Mouse (Mus musculus) limb, embryonic 12.5 days (tissue): Measurements from ENCODE around the gene Mllt6. TPM values are rescaled to one million over a fixed set of nuclear protein-coding genes. Genes with fewer than 3 reads are reported as not detected.
"Not testable (repeated sequence)": the region's sequence is repeated elsewhere in the genome, so short reads cannot be mapped to it uniquely, and the experiment has no call there.

Experiments
- ATAC-seq: fragments of 200-750 bp; cut with Nextera tagmentation; 2 replicates; pipeline ENCODE4 v1.8.0; 2017; ENCODE audit warnings: low read depth, moderate TSS enrichment; ENCODE audit not compliant: insufficient number of reproducible peaks, insufficient read depth, low FRiP score, low TSS enrichment
- H3K27ac ChIP-seq: fragments of 300-500 bp; sonication (generic); 2 replicates; pipeline ENCODE4 v1.5.1; 2016; ENCODE audit warnings: mild to moderate bottlenecking, moderate library complexity
- H3K27me3 ChIP-seq: fragments of 300-500 bp; sonication (generic); 2 replicates; pipeline ENCODE4 v1.6.1; 2016; ENCODE audit warnings: mild to moderate bottlenecking, moderate library complexity
- H3K36me3 ChIP-seq: fragments of 300-500 bp; sonication (generic); 2 replicates; pipeline ENCODE4 v1.6.1; 2016; ENCODE audit warnings: mild to moderate bottlenecking, moderate library complexity
- H3K4me1 ChIP-seq: fragments of 300-500 bp; sonication (generic); replicated peaks from 2 replicates; pipeline ENCODE4 v1.6.1; 2016
- H3K4me2 ChIP-seq: fragments of 300-500 bp; sonication (generic); 2 replicates; pipeline ENCODE4 v1.6.1; 2016; ENCODE audit warnings: mild to moderate bottlenecking, moderate library complexity
- H3K4me3 ChIP-seq: fragments of 300-500 bp; sonication (generic); replicated peaks from 2 replicates; pipeline ENCODE4 v1.5.1; 2016; ENCODE audit warnings: mild to moderate bottlenecking
- H3K9ac ChIP-seq: fragments of 300-500 bp; sonication (generic); replicated peaks from 2 replicates; pipeline ENCODE4 v1.6.1; 2016; ENCODE audit warnings: mild to moderate bottlenecking, moderate library complexity
- H3K9me3 ChIP-seq: fragments of 300-500 bp; sonication (generic); 2 replicates; pipeline ENCODE4 v1.6.1; 2016; ENCODE audit warnings: mild to moderate bottlenecking, moderate library complexity
- WGBS: fragments of 180-500 bp; shearing (Covaris S2); methylation state at CpG from one replicate; pipeline ENCODE4 v1.1.7; 2016; 5-methylcytosine and 5-hydroxymethylcytosine counted together
- polyA plus RNA-seq: library from polyadenylated mRNA; unstranded; fragments of >200 nt; fragmentation: Nextera tagmentation; extraction: Ambion mirVana; gene quantifications from 2 replicates; pipeline ENCODE4 v1.2.1, GENCODE M21; 2016

Mllt6 gene
- polyA plus RNA-seq, 1 experiment from 2014 or later: 2.9 TPM

DNA sequence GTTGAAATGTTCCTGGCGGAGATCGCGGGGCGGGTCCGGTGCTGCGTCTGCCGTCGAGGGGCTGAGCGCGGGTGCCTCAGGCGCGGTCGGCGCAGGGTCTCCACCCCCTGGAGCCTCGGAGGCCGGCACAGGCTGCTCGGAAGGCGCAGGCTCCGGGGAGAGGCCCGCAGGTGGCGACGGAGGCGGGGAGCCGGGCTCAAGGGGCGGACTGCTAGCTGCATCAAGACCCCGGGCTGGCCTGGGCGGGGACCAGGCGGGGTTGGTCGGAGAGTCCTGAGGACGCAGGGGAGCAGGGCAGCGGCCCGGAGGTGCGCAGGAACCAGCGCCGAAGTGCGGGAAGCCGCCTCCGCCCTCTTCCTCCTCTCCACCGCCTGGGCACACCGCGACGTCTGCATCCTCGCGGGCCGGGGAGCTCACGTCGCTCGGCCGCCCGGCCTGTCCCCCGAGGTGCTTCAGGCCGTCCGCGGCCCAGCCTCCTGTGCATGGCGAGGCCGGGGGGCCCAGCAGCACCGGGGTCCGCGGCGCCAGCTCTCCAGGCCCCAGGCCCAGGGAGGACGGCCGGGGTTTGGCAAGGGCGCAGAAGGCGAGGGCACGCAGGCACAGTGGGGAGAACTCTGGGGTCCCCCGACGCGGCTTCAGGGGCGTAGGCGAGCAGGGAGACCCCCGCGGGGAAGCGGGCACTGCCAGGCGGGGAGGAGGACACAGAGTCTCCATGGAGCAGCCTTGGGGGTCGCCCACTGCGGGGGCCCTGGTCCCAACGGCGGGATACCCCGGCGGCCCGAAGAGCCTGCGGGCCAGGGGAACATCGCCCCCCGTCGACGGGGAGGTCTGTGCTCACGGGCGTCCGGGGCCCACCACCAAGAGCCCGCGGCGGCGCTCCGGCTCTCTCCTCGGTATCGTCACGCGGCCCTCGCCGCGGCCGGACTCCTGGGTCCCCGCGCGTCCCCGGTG, 34.4 kb upstream of the Mllt6 start:
- Histone ChIP-seq H3K9me3 (no peaks in the 10 kb centered on the region), H3K4me1 (peaks cover 43% of the 10 kb centered on the region), H3K4me3 (peak overlapping the region; percentile 70), H3K27ac (no peak overlapping the region), H3K4me2 (peak overlapping the region; percentile 83), H3K27me3 (peaks cover 80% of the 10 kb centered on the region), H3K9ac (peak overlapping the region; percentile 78), H3K36me3 (no peaks in the 10 kb centered on the region)
- peak; percentile 33; the same call in 1 of the 2 replicates for ATAC-seq
- WGBS: under 1% methylated on average over 100 of the region's 106 CpGs

DNA sequence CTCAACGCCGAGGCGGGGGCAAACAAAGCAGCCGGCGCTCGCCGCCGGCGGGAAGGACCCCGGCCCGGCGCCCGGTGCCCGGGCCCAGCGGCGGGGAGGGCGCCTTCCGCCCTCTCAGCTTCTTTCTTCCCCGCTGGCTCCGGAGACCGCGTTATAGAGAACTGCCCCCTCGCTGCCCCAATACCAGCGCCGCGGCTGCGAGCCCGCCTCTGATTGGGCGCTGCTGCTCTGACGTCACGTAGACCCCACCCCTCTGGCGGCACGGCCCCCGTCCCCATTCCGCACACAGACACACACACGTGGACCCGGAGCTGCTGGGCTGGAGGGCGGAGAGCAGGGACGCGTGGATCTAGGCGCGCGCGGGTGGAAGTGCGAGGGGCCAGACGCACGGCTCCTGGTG, 33.6 kb upstream of the Mllt6 start, which contains the start of gene Epop:
Gene Epop (minus strand): TSS at position 127 of the 400 bp plus-strand sequence.
- peaks cover 74% of the 10 kb centered on the region for H3K27me3 ChIP-seq
- H3K27ac ChIP-seq: no peak within 1 kb of the TSS
- 0% methylated on average over 47 of the region's 47 CpGs for WGBS
- H3K9ac ChIP-seq: peak within 1 kb of the TSS; percentile 78
- H3K9me3 ChIP-seq: no peaks in the 10 kb centered on the region
- no peaks in the 10 kb centered on the region for H3K36me3 ChIP-seq
- peak within 1 kb of the TSS; percentile 70 for H3K4me3 ChIP-seq
- peak within 1 kb of the TSS; percentile 83 for H3K4me2 ChIP-seq
- ATAC-seq: peak; percentile 80
- peaks cover 43% of the 10 kb centered on the region for H3K4me1 ChIP-seq

DNA sequence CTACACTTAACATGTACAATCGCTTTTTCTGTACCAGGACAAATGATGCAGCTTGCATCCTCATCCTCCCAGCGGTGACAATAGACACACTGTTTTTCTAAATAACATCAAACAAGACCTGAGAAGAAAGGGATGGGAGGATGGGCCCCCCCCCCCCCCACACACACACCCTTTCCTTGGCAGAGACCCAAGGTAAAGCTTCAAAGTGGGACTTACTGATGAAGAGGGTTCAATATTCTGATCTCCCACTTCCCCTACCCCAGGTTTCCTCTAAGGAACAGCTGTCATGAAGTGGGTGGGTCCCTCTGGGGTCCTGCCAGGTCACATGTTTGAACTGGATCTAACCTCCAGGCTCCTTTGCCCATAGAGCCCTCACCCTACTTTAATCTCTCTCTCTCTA, 32.2 kb upstream of the Mllt6 start:
- H3K9me3 ChIP-seq: no peaks in the 10 kb centered on the region
- peaks cover 43% of the 10 kb centered on the region for H3K4me1 ChIP-seq
- no peak overlapping the region for H3K4me3 ChIP-seq
- H3K27me3 ChIP-seq: peaks cover 60% of the 10 kb centered on the region
- H3K36me3 ChIP-seq: no peaks in the 10 kb centered on the region
- no peak overlapping the region for H3K27ac ChIP-seq
- no peak overlapping the region for H3K9ac ChIP-seq
- WGBS: 26% methylated on average over 2 of the region's 2 CpGs
- no peak for ATAC-seq
- H3K4me2 ChIP-seq: no peak overlapping the region

- no peaks in the 10 kb centered on the region for H3K9me3 ChIP-seq
- H3K4me2 ChIP-seq: no peak overlapping the region
- ATAC-seq: no peak
- H3K4me3 ChIP-seq: no peak overlapping the region
- 15% methylated on average over 5 of the region's 5 CpGs for WGBS
- H3K36me3 ChIP-seq: no peaks in the 10 kb centered on the region
- no peak overlapping the region for H3K27ac ChIP-seq
- H3K9ac ChIP-seq: no peak overlapping the region
- peaks cover 38% of the 10 kb centered on the region for H3K4me1 ChIP-seq
- peaks cover 55% of the 10 kb centered on the region for H3K27me3 ChIP-seq
Measured at GRCm38 (mm10) chr11:97631500-97631899, 31.7 kb upstream of the Mllt6 start.

DNA sequence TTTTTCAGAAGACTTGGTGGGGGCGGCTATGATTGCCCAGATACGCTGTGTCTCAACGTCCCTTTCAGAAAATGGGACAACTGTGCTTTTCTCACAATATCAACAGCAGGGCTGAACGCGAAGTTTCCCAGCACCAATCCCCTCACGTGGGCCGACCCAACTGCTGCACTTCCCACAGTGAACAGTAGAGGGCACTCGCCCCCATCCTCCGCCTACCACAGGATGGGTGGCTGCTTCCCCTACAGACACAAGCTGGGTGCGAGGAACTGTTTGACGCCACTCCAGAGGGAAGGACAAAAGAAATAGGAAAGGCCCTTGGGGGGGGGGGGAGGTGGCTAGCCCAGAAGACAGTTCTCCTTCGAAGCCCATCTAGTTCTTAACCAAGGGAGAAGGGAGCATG, 31.3 kb upstream of the Mllt6 start:
- H3K27me3 ChIP-seq: peaks cover 51% of the 10 kb centered on the region
- no peak overlapping the region for H3K27ac ChIP-seq
- H3K4me3 ChIP-seq: no peak overlapping the region
- H3K9me3 ChIP-seq: no peaks in the 10 kb centered on the region
- H3K36me3 ChIP-seq: no peaks in the 10 kb centered on the region
- no peak overlapping the region for H3K4me2 ChIP-seq
- 6% methylated on average over 12 of the region's 12 CpGs for WGBS
- no peak for ATAC-seq
- no peak overlapping the region for H3K9ac ChIP-seq
- H3K4me1 ChIP-seq: peaks cover 34% of the 10 kb centered on the region

GRCm38 (mm10) chr11:97632440-97632839, 30.8 kb upstream of the Mllt6 start:
- WGBS: 82% methylated on average over 4 of the region's 4 CpGs

DNA sequence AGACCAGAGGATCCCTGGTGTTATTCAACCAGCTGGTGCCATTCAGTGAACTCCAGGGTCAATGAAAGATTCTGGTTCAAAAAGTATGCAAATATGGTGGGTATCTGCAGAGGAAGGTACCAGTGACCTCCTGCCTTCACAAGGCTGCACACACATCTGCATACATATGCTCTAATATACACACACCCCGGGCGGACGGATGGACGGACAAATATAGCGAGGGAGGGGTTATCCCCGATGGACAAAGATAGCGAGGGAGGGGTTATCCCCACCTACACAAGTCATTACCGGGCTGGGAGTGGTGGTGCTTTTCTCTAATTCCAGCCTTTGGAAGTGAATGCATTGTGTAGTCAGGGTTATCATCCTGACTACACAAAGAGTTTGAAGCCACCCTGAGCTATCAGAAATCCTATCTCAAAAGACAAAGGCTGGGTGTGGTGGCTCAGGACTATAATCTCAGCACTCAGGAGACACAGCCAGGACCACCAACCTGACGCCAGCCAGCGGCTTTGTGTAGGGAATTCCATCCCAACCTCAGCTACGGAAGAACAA, 27.7 kb upstream of the Mllt6 start:
- H3K27ac ChIP-seq: no peak overlapping the region
- no peak overlapping the region for H3K9ac ChIP-seq
- peaks cover 16% of the 10 kb centered on the region for H3K27me3 ChIP-seq
- 0 out of 2 replicates have a peak, but pooled peaks cover 4% of the 10 kb centered on the region for H3K4me1 ChIP-seq
- no peak for ATAC-seq
- no peak overlapping the region for H3K4me3 ChIP-seq
- WGBS: 82% methylated on average over 11 of the region's 11 CpGs
- no peaks in the 10 kb centered on the region for H3K9me3 ChIP-seq
- H3K4me2 ChIP-seq: no peak overlapping the region
- no peaks in the 10 kb centered on the region for H3K36me3 ChIP-seq

More at GRCm38 (mm10) chr11:97632440-97632839, 30.8 kb upstream of the Mllt6 start:
- H3K36me3 ChIP-seq, H3K9ac ChIP-seq, ATAC-seq, H3K27ac ChIP-seq, H3K4me3 ChIP-seq, H3K4me2 ChIP-seq, H3K9me3 ChIP-seq: not testable (repeated sequence)
- H3K4me1 ChIP-seq: peaks cover 29% of the 10 kb centered on the region
- peaks cover 46% of the 10 kb centered on the region for H3K27me3 ChIP-seq

DNA sequence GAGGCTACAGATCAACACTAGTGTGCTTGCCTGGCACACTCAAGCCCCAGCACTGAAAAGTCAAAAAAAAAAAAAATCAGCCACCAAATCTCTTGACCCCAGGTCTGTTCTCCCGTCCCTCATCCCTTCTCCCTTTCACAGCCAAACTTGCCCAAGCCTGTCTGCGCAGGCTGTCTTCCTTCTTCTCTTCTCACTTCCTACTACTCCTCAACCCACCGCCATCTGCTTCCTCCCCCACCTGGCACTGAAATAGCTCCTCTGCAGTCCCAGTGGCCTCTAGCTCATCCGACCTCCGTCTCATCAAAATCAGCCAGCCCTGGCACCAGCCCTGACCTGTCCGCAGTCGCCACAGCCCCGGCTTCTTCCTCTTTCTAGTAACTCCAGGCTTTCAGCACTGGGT, 21.5 kb upstream of the Mllt6 start:
- Histone ChIP-seq H3K4me3 (no peak overlapping the region), H3K27ac (no peak overlapping the region), H3K4me2 (no peak overlapping the region), H3K27me3 (no peaks in the 10 kb centered on the region), H3K4me1 (no peaks in the 10 kb centered on the region), H3K9me3 (no peaks in the 10 kb centered on the region; the same call in 1 of the 2 replicates), H3K36me3 (no peaks in the 10 kb centered on the region), H3K9ac (no peak overlapping the region)
- 58% methylated on average over 8 of the region's 8 CpGs for WGBS
- no peak for ATAC-seq

- Histone ChIP-seq H3K4me2 (no peak overlapping the region), H3K4me3 (no peak overlapping the region), H3K36me3 (no peaks in the 10 kb centered on the region), H3K27me3 (no peaks in the 10 kb centered on the region), H3K4me1 (no peaks in the 10 kb centered on the region), H3K9ac (no peak overlapping the region), H3K9me3 (no peaks in the 10 kb centered on the region; the same call in 1 of the 2 replicates), H3K27ac (no peak overlapping the region)
- 46% methylated on average over 2 of the region's 2 CpGs for WGBS
- no peak for ATAC-seq
Measured at GRCm38 (mm10) chr11:97642746-97643145, 20.5 kb upstream of the Mllt6 start.

- no peaks in the 10 kb centered on the region; the same call in 1 of the 2 replicates for H3K9me3 ChIP-seq
- H3K36me3 ChIP-seq: no peaks in the 10 kb centered on the region
- WGBS: 81% methylated on average over 8 of the region's 8 CpGs
- no peak overlapping the region for H3K9ac ChIP-seq
- no peak overlapping the region for H3K4me2 ChIP-seq
- no peaks in the 10 kb centered on the region for H3K4me1 ChIP-seq
- ATAC-seq: no peak
- H3K4me3 ChIP-seq: no peak overlapping the region
- H3K27me3 ChIP-seq: no peaks in the 10 kb centered on the region
- H3K27ac ChIP-seq: no peak overlapping the region
Measured at GRCm38 (mm10) chr11:97643380-97644055, 19.7 kb upstream of the Mllt6 start.

DNA sequence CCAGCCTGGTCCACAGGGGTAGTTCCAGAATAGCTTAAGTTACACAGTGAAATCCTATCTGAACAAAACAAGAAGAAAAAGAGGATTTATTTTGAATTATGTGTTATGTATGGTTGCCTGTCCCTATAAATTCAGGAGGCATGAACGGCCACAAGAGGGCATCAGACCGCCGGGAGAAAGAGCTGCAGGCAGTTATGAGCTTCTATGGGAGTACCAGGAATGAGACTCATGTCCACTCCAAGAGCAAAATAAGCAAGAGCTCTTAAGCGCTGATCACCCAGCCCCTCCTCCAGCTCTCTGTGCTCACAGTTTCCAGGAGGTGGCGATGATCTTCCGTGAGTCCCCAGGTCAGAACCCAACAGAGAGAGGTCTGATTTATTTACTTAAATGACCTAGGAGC, 18.4 kb upstream of the Mllt6 start:
- Histone ChIP-seq H3K9ac (no peak overlapping the region), H3K27me3 (no peaks in the 10 kb centered on the region), H3K4me2 (no peak overlapping the region), H3K4me1 (no peaks in the 10 kb centered on the region; the same call in 1 of the 2 replicates), H3K27ac (no peak overlapping the region), H3K36me3 (no peaks in the 10 kb centered on the region), H3K9me3 (no peaks in the 10 kb centered on the region; the same call in 1 of the 2 replicates), H3K4me3 (no peak overlapping the region)
- no peak for ATAC-seq
- 1% methylated on average over 6 of the region's 6 CpGs for WGBS
